In genomic region chr15:103009265-103010111, GRCm38 (mm10) we compare ENCODE assay signal across 12 mouse cellular contexts. TPM values are rescaled to one million over a fixed set of nuclear protein-coding genes. Genes with fewer than 3 reads are reported as not detected.
DNase-seq lines count a peak whose midpoint lies in the region; ATAC-seq lines count a peak whose summit lies in the region.
"Had no signal": no experiment of that assay in that cellular context is flagged by ENCODE, and none has a peak within 500 bp of the region (broad histone marks: within the 10 kb centered on the region; RNA-seq: fewer than 3 reads in every experiment).

No protein-coding gene starts in this region.

- WGBS in kidney, embryonic 14.5 days, result under 1% methylated on average over 27 of the region's 27 CpGs
- WGBS in kidney, embryonic 16.5 days, result under 1% methylated on average over 27 of the region's 27 CpGs
- WGBS in stomach, embryonic 14.5 days, result 4% methylated on average over 27 of the region's 27 CpGs
- 2% methylated on average over 27 of the region's 27 CpGs for WGBS in forebrain, embryonic 15.5 days

- peak overlapping the region; percentile 61 for H3K4me2 ChIP-seq in kidney, embryonic 14.5 days (replicated peaks; ENCODE audit: low read depth, low read length)
- H3K4me2 ChIP-seq in kidney, embryonic 16.5 days (replicated peaks; ENCODE audit: low read depth, low read length), result peak overlapping the region; percentile 52
- peak overlapping the region; percentile 38 for H3K4me2 ChIP-seq in stomach, embryonic 14.5 days (replicated peaks; ENCODE audit: low read depth, low read length)
- H3K4me2 ChIP-seq in forebrain, embryonic 15.5 days (replicated peaks), result no peak overlapping the region
- H3K4me2 ChIP-seq: embryonic facial prominence, embryonic 13.5 days; liver, embryonic 13.5 days had no signal

- DNase-seq in kidney, adult 9 months, result no peak
- DNase-seq in adrenal gland, adult 2 months, result peak; percentile 81
- DNase-seq in urinary bladder, postnatal 4 days (ENCODE audit: low spot score in 2 of 2), result no peak
- DNase-seq in right cerebral cortex, adult 18-20 months, result no peak
- DNase-seq: heart, postnatal 36 days; liver, embryonic 13.5 days had no signal

- peak overlapping the region; percentile 65 for H3K9ac ChIP-seq in kidney, embryonic 14.5 days (ENCODE audit: low read depth, low read length)
- peak overlapping the region; percentile 64 for H3K9ac ChIP-seq in kidney, embryonic 16.5 days (replicated peaks; ENCODE audit: low read length)
- H3K9ac ChIP-seq in stomach, embryonic 14.5 days (replicated peaks; ENCODE audit: low read depth, low read length), result peak overlapping the region; percentile 22; the same call in 1 of the 2 replicates
- H3K9ac ChIP-seq in forebrain, embryonic 15.5 days (replicated peaks), result no peak overlapping the region
- H3K9ac ChIP-seq: embryonic facial prominence, embryonic 13.5 days; liver, embryonic 13.5 days had no signal

- no peaks in the 10 kb centered on the region for H3K9me3 ChIP-seq in kidney, embryonic 14.5 days (ENCODE audit: control insufficient read depth, low read length)
- H3K9me3 ChIP-seq in kidney, embryonic 16.5 days (ENCODE audit: low read length), result no peaks in the 10 kb centered on the region
- H3K9me3 ChIP-seq in stomach, embryonic 14.5 days (ENCODE audit: control insufficient read depth, low read depth, low read length), result no peaks in the 10 kb centered on the region
- no peaks in the 10 kb centered on the region for H3K9me3 ChIP-seq in forebrain, embryonic 15.5 days
- H3K9me3 ChIP-seq: embryonic facial prominence, embryonic 13.5 days; liver, embryonic 13.5 days; midbrain, embryonic 10.5 days had no signal

- H3K36me3 ChIP-seq in kidney, embryonic 14.5 days (ENCODE audit: control insufficient read depth, insufficient read depth, low read length), result no peaks in the 10 kb centered on the region; the same call in 1 of the 2 replicates
- H3K36me3 ChIP-seq in kidney, embryonic 16.5 days (ENCODE audit: insufficient read depth, low read length), result no peaks in the 10 kb centered on the region; the same call in 1 of the 2 replicates
- H3K36me3 ChIP-seq in stomach, embryonic 14.5 days (ENCODE audit: control insufficient read depth, insufficient read depth, low read length), result no peaks in the 10 kb centered on the region
- H3K36me3 ChIP-seq in forebrain, embryonic 15.5 days, result no peaks in the 10 kb centered on the region
- H3K36me3 ChIP-seq: embryonic facial prominence, embryonic 13.5 days; liver, embryonic 13.5 days; midbrain, embryonic 10.5 days had no signal

- peak overlapping the region; percentile 90 for H3K27ac ChIP-seq in kidney, embryonic 14.5 days (ENCODE audit: low read depth, low read length)
- H3K27ac ChIP-seq in kidney, embryonic 16.5 days (ENCODE audit: low read length), result peak overlapping the region; percentile 76
- 0 out of 2 replicates have a peak overlapping the region, but pooled peaks have one; percentile 6 for H3K27ac ChIP-seq in stomach, embryonic 14.5 days (ENCODE audit: low read length)
- H3K27ac ChIP-seq in forebrain, embryonic 15.5 days (replicated peaks), result no peak overlapping the region
- H3K27ac ChIP-seq: embryonic facial prominence, embryonic 13.5 days; liver, embryonic 13.5 days; midbrain, embryonic 10.5 days had no signal

- ATAC-seq in kidney, embryonic 14.5 days (ENCODE audit: low FRiP score, low TSS enrichment), result no peak
- no peak for ATAC-seq in kidney, embryonic 16.5 days (ENCODE audit: low FRiP score, low TSS enrichment)
- no peak for ATAC-seq in stomach, embryonic 14.5 days (ENCODE audit: insufficient number of reproducible peaks, insufficient read depth, low FRiP score, low read depth)
- no peak for ATAC-seq in forebrain, embryonic 15.5 days (replicated peaks)

- peak overlapping the region; percentile 34 for H3K4me3 ChIP-seq in kidney, embryonic 14.5 days (ENCODE audit: low read length)
- peak overlapping the region; percentile 22 for H3K4me3 ChIP-seq in kidney, embryonic 16.5 days (ENCODE audit: low read length)
- peak overlapping the region; percentile 26 for H3K4me3 ChIP-seq in stomach, embryonic 14.5 days (ENCODE audit: low read depth, low read length)
- H3K4me3 ChIP-seq in forebrain, embryonic 15.5 days, result no peak overlapping the region
- H3K4me3 ChIP-seq: embryonic facial prominence, embryonic 13.5 days; liver, embryonic 13.5 days; midbrain, embryonic 10.5 days had no signal

- peaks cover 17% of the 10 kb centered on the region for H3K27me3 ChIP-seq in kidney, embryonic 14.5 days (ENCODE audit: control insufficient read depth, insufficient read depth, low read length)
- peaks cover 39% of the 10 kb centered on the region for H3K27me3 ChIP-seq in kidney, embryonic 16.5 days (ENCODE audit: insufficient read depth, low read length)
- H3K27me3 ChIP-seq in stomach, embryonic 14.5 days (ENCODE audit: control insufficient read depth, insufficient read depth, low read length), result peaks cover 54% of the 10 kb centered on the region
- peaks cover 97% of the 10 kb centered on the region for H3K27me3 ChIP-seq in forebrain, embryonic 15.5 days

- H3K4me1 ChIP-seq in kidney, embryonic 14.5 days (ENCODE audit: control insufficient read depth, insufficient read depth, low read length), result peaks cover 77% of the 10 kb centered on the region
- H3K4me1 ChIP-seq in kidney, embryonic 16.5 days (ENCODE audit: insufficient read depth, low read length), result peaks cover 89% of the 10 kb centered on the region
- no peaks in the 10 kb centered on the region for H3K4me1 ChIP-seq in stomach, embryonic 14.5 days (ENCODE audit: control insufficient read depth, insufficient read depth, low read length)
- H3K4me1 ChIP-seq in forebrain, embryonic 15.5 days, result peaks cover 5% of the 10 kb centered on the region; the same call in 1 of the 2 replicates
- H3K4me1 ChIP-seq: liver, embryonic 13.5 days had no signal

RNA-seq across cellular contexts. Expression of gene Hoxc4, which starts 9.2 kb away (rescaled TPM):
- 7.4 and 8.6 TPM in 2 replicates for polyA plus RNA-seq in kidney, embryonic 14.5 days (2014; fragmentation: Nextera tagmentation; extraction: Ambion mirVana)
- 10 to 100 TPM in 1 of 2 experiments, 1 to 10 TPM in 1; 5.1 to 12.4 TPM for total RNA-seq in adrenal gland, adult 2 months (2021)
- polyA plus RNA-seq in adrenal gland, adult 2 months (2012; rRNA removed), result 8.8 and 9.6 TPM in 2 replicates
- 6.9 and 8.6 TPM in 2 replicates for polyA plus RNA-seq in kidney, embryonic 16.5 days (2015; fragmentation: Nextera tagmentation; extraction: Ambion mirVana)
- 23.4 and 26.5 TPM in 2 replicates for polyA plus RNA-seq in stomach, embryonic 14.5 days (2014; fragmentation: Nextera tagmentation; extraction: Ambion mirVana)
- not detected in 2 replicates for polyA plus RNA-seq in forebrain, embryonic 15.5 days (2015; fragmentation: Nextera tagmentation; extraction: Ambion mirVana)
- total RNA-seq: heart, postnatal 36 days had no signal
- polyA plus RNA-seq: midbrain, embryonic 10.5 days had no signal

RNA-seq across cellular contexts. Expression of gene Hoxc6, which starts 11.4 kb away (rescaled TPM):
- 12.3 and 16.1 TPM in 2 replicates for polyA plus RNA-seq in kidney, embryonic 14.5 days (2014; fragmentation: Nextera tagmentation; extraction: Ambion mirVana)
- total RNA-seq in adrenal gland, adult 2 months (2021), result 10 to 100 TPM; 52.2 to 60.3 TPM
- polyA plus RNA-seq in adrenal gland, adult 2 months (2012; rRNA removed), result 41.6 and 58.1 TPM in 2 replicates
- 7.6 and 11.0 TPM in 2 replicates for polyA plus RNA-seq in kidney, embryonic 16.5 days (2015; fragmentation: Nextera tagmentation; extraction: Ambion mirVana)
- 4.8 and 5.5 TPM in 2 replicates for polyA plus RNA-seq in stomach, embryonic 14.5 days (2014; fragmentation: Nextera tagmentation; extraction: Ambion mirVana)
- polyA plus RNA-seq in forebrain, embryonic 15.5 days (2015; fragmentation: Nextera tagmentation; extraction: Ambion mirVana), result not detected in 2 replicates
- polyA plus RNA-seq: embryonic facial prominence, embryonic 13.5 days; midbrain, embryonic 10.5 days had no signal

RNA-seq across cellular contexts. Expression of gene Hoxc8, which starts 19.1 kb away (rescaled TPM):
- polyA plus RNA-seq in kidney, embryonic 14.5 days (2014; fragmentation: Nextera tagmentation; extraction: Ambion mirVana), result 12.6 and 13.8 TPM in 2 replicates
- total RNA-seq in adrenal gland, adult 2 months (2021), result 10 to 100 TPM; 30.6 to 40.1 TPM
- 13.4 and 17.9 TPM in 2 replicates for polyA plus RNA-seq in adrenal gland, adult 2 months (2012; rRNA removed)
- polyA plus RNA-seq in kidney, embryonic 16.5 days (2015; fragmentation: Nextera tagmentation; extraction: Ambion mirVana), result 6.6 and 9.2 TPM in 2 replicates
- polyA plus RNA-seq in stomach, embryonic 14.5 days (2014; fragmentation: Nextera tagmentation; extraction: Ambion mirVana), result 1.0 and 1.1 TPM in 2 replicates
- polyA plus RNA-seq in forebrain, embryonic 15.5 days (2015; fragmentation: Nextera tagmentation; extraction: Ambion mirVana), result not detected in 2 replicates
- total RNA-seq: heart, postnatal 36 days had no signal
- polyA plus RNA-seq: embryonic facial prominence, embryonic 13.5 days; midbrain, embryonic 10.5 days had no signal

RNA-seq across cellular contexts. Expression of gene Hoxc9, which starts 33.2 kb away (rescaled TPM):
- 10.3 and 10.7 TPM in 2 replicates for polyA plus RNA-seq in kidney, embryonic 14.5 days (2014; fragmentation: Nextera tagmentation; extraction: Ambion mirVana)
- 1 to 10 TPM in 1 of 2 experiments, under 1 TPM in 1; 0.49 to 1.8 TPM for total RNA-seq in adrenal gland, adult 2 months (2021)
- 3.7 and 6.7 TPM in 2 replicates for polyA plus RNA-seq in adrenal gland, adult 2 months (2012; rRNA removed)
- polyA plus RNA-seq in kidney, embryonic 16.5 days (2015; fragmentation: Nextera tagmentation; extraction: Ambion mirVana), result 7.4 and 9.2 TPM in 2 replicates
- not detected in 2 replicates for polyA plus RNA-seq in stomach, embryonic 14.5 days (2014; fragmentation: Nextera tagmentation; extraction: Ambion mirVana)
- polyA plus RNA-seq in forebrain, embryonic 15.5 days (2015; fragmentation: Nextera tagmentation; extraction: Ambion mirVana), result not detected in 2 replicates
- total RNA-seq: heart, postnatal 36 days had no signal
- polyA plus RNA-seq: embryonic facial prominence, embryonic 13.5 days; liver, embryonic 13.5 days; midbrain, embryonic 10.5 days had no signal

RNA-seq across cellular contexts. Expression of gene Hoxc5, which starts 42.2 kb away (rescaled TPM):
- 5.1 and 5.8 TPM in 2 replicates for polyA plus RNA-seq in kidney, embryonic 14.5 days (2014; fragmentation: Nextera tagmentation; extraction: Ambion mirVana)
- total RNA-seq in adrenal gland, adult 2 months (2021), result 10 to 100 TPM in 1 of 2 experiments, 1 to 10 TPM in 1; 6.7 to 10.3 TPM
- polyA plus RNA-seq in adrenal gland, adult 2 months (2012; rRNA removed), result 7.0 and 7.5 TPM in 2 replicates
- 4.3 and 5.9 TPM in 2 replicates for polyA plus RNA-seq in kidney, embryonic 16.5 days (2015; fragmentation: Nextera tagmentation; extraction: Ambion mirVana)
- polyA plus RNA-seq in stomach, embryonic 14.5 days (2014; fragmentation: Nextera tagmentation; extraction: Ambion mirVana), result 20.3 and 20.9 TPM in 2 replicates
- not detected in 2 replicates for polyA plus RNA-seq in forebrain, embryonic 15.5 days (2015; fragmentation: Nextera tagmentation; extraction: Ambion mirVana)
- total RNA-seq: heart, postnatal 36 days had no signal
